Mouse (Mus musculus) ovary, postnatal 10 days (tissue): ENCODE measurements around the gene Unc5c.

Experiments used
- DNase-seq: peaks from one replicate; pipeline ENCODE4 v3.0.0; 2022; ENCODE audit warnings: low spot score

Gene Unc5c

GRCm38 (mm10) chr3:141598936-141599335, 133.9 kb downstream of the Unc5c start:
- DNase-seq: no peak

GRCm38 (mm10) chr3:141601072-141601549, 136.1 kb downstream of the Unc5c start:
- DNase-seq: no peak

- no peak for DNase-seq
Measured at GRCm38 (mm10) chr3:141616718-141617117, 151.7 kb downstream of the Unc5c start.

GRCm38 (mm10) chr3:141618675-141619074, 153.7 kb downstream of the Unc5c start:
- no peak for DNase-seq

- DNase-seq: no peak
Measured at GRCm38 (mm10) chr3:141621496-141621895, 156.5 kb downstream of the Unc5c start.

GRCm38 (mm10) chr3:141626935-141627638, 162.1 kb downstream of the Unc5c start:
- no peak for DNase-seq

- DNase-seq: no peak
Measured at GRCm38 (mm10) chr3:141627639-141627977, 162.6 kb downstream of the Unc5c start.

- DNase-seq: no peak
Measured at GRCm38 (mm10) chr3:141629431-141629830, 164.4 kb downstream of the Unc5c start.

- no peak for DNase-seq
Measured at GRCm38 (mm10) chr3:141637900-141638299, 172.9 kb downstream of the Unc5c start.

- DNase-seq: no peak
Measured at GRCm38 (mm10) chr3:141644264-141644663, 179.2 kb downstream of the Unc5c start.

- no peak for DNase-seq
Measured at GRCm38 (mm10) chr3:141646588-141646987, 181.6 kb downstream of the Unc5c start.

GRCm38 (mm10) chr3:141650658-141651057, 185.6 kb downstream of the Unc5c start:
- DNase-seq: no peak

- DNase-seq: no peak
Measured at GRCm38 (mm10) chr3:141653915-141654314, 188.9 kb downstream of the Unc5c start.

- no peak for DNase-seq
Measured at GRCm38 (mm10) chr3:141659041-141659789, 194.2 kb downstream of the Unc5c start.

- no peak for DNase-seq
Measured at GRCm38 (mm10) chr3:141660065-141661062, 195.3 kb downstream of the Unc5c start.

GRCm38 (mm10) chr3:141689113-141689512, 224.1 kb downstream of the Unc5c start:
- DNase-seq: no peak

- DNase-seq: no peak
Measured at GRCm38 (mm10) chr3:141690676-141691075, 225.7 kb downstream of the Unc5c start.

GRCm38 (mm10) chr3:141691418-141691817, 226.4 kb downstream of the Unc5c start:
- DNase-seq: no peak

- no peak for DNase-seq
Measured at GRCm38 (mm10) chr3:141691846-141692245, 226.8 kb downstream of the Unc5c start.

GRCm38 (mm10) chr3:141699177-141699576, 234.2 kb downstream of the Unc5c start:
- no peak for DNase-seq

- no peak for DNase-seq
Measured at GRCm38 (mm10) chr3:141701381-141701909, 236.4 kb downstream of the Unc5c start.

GRCm38 (mm10) chr3:141711601-141712000, 246.6 kb downstream of the Unc5c start:
- no peak for DNase-seq
